Comparison of ENCODE assay signal across 21 mouse cellular contexts in genomic region chr4:96718503-96718902, GRCm38 (mm10). TPM values are rescaled to one million over a fixed set of nuclear protein-coding genes. Genes with fewer than 3 reads are reported as not detected.
A peak's percentile ranks its signal among the peaks of the same experiment; 100 is the strongest.
DNase-seq lines count a peak whose midpoint lies in the region; ATAC-seq and TF ChIP-seq lines count a peak whose summit lies in the region.
"Had no signal": no experiment of that assay in that cellular context is flagged by ENCODE, and none has a peak within 500 bp of the region (broad histone marks: within the 10 kb centered on the region; RNA-seq: fewer than 3 reads in every experiment).

No protein-coding gene starts in this region.

- no peaks in the 10 kb centered on the region for H3K36me3 ChIP-seq in forebrain, embryonic 12.5 days (replicated peaks)
- H3K36me3 ChIP-seq in hindbrain, embryonic 12.5 days: no peaks in the 10 kb centered on the region
- no peaks in the 10 kb centered on the region for H3K36me3 ChIP-seq in midbrain, postnatal 0 days (ENCODE audit: insufficient read depth, low read length)
- H3K36me3 ChIP-seq in thymus, adult 2 months (ENCODE audit: control insufficient read depth, insufficient read depth, low read length): no peaks in the 10 kb centered on the region
- H3K36me3 ChIP-seq: embryonic facial prominence, embryonic 13.5 days; limb, embryonic 15.5 days had no signal

- no peaks in the 10 kb centered on the region for H3K27me3 ChIP-seq in forebrain, embryonic 12.5 days
- no peaks in the 10 kb centered on the region for H3K27me3 ChIP-seq in hindbrain, embryonic 12.5 days
- H3K27me3 ChIP-seq in midbrain, postnatal 0 days (ENCODE audit: insufficient read depth, low read length): no peaks in the 10 kb centered on the region
- no peaks in the 10 kb centered on the region for H3K27me3 ChIP-seq in thymus, adult 2 months (ENCODE audit: control insufficient read depth, insufficient read depth, low read length)
- H3K27me3 ChIP-seq: embryonic facial prominence, embryonic 13.5 days; limb, embryonic 15.5 days; Patski had no signal

- no peak for ATAC-seq in forebrain, embryonic 12.5 days (ENCODE audit: low FRiP score)
- no peak for ATAC-seq in hindbrain, embryonic 12.5 days (ENCODE audit: low FRiP score)
- no peak for ATAC-seq in midbrain, postnatal 0 days (ENCODE audit: low FRiP score)
- ATAC-seq: liver, postnatal 0 days had no signal

- no peak overlapping the region for H3K9ac ChIP-seq in forebrain, embryonic 12.5 days
- H3K9ac ChIP-seq in hindbrain, embryonic 12.5 days: no peak overlapping the region
- H3K9ac ChIP-seq in midbrain, postnatal 0 days (replicated peaks; ENCODE audit: low read length, poor library complexity, severe bottlenecking): no peak overlapping the region
- H3K9ac ChIP-seq: embryonic facial prominence, embryonic 13.5 days; limb, embryonic 15.5 days; liver, postnatal 0 days had no signal

- H3K9me3 ChIP-seq in forebrain, embryonic 12.5 days: no peaks in the 10 kb centered on the region
- no peaks in the 10 kb centered on the region for H3K9me3 ChIP-seq in hindbrain, embryonic 12.5 days (replicated peaks)
- no peaks in the 10 kb centered on the region for H3K9me3 ChIP-seq in midbrain, postnatal 0 days (ENCODE audit: low read length)
- H3K9me3 ChIP-seq: embryonic facial prominence, embryonic 13.5 days; limb, embryonic 15.5 days had no signal

- peaks cover 5% of the 10 kb centered on the region for H3K4me1 ChIP-seq in forebrain, embryonic 12.5 days
- peaks cover 6% of the 10 kb centered on the region; the same call in 1 of the 2 replicates for H3K4me1 ChIP-seq in hindbrain, embryonic 12.5 days
- no peaks in the 10 kb centered on the region for H3K4me1 ChIP-seq in midbrain, postnatal 0 days (ENCODE audit: insufficient read depth, low read length)
- H3K4me1 ChIP-seq in thymus, adult 2 months (replicated peaks; ENCODE audit: control insufficient read depth, insufficient read depth, low read length): no peaks in the 10 kb centered on the region
- H3K4me1 ChIP-seq: embryonic facial prominence, embryonic 13.5 days; limb, embryonic 15.5 days had no signal

- intact Hi-C loops in heart, postnatal 10 days (cut with DNase I): no loop called here

- no peak for TF ChIP-seq POLR2A in thymus, adult 2 months (IDR thresholded peaks at IDR 0.05; ENCODE audit: control insufficient read depth, extremely low read depth, insufficient read depth, low read length, poor library complexity)

- DNase-seq in heart, adult 11 months: peak; percentile 64
- no peak for DNase-seq in heart, postnatal 10 days
- DNase-seq in midbrain, postnatal 0 days (ENCODE audit: low spot score): peak; percentile 5
- DNase-seq in adrenal gland, postnatal 10 days: no peak
- no peak for DNase-seq in thymus, adult 2 months
- no peak for DNase-seq in right cerebral cortex, adult 2 months (ENCODE audit: low spot score in 2 of 2)
- DNase-seq: cerebellum, adult 11 months; kidney, adult 8-10 months; liver, postnatal 0 days; lung, postnatal 36 days; thymus, postnatal 4 days had no signal

- no peak overlapping the region for H3K4me2 ChIP-seq in forebrain, embryonic 12.5 days
- no peak overlapping the region for H3K4me2 ChIP-seq in hindbrain, embryonic 12.5 days (replicated peaks)
- no peak overlapping the region for H3K4me2 ChIP-seq in midbrain, postnatal 0 days (ENCODE audit: low read depth, low read length, poor library complexity, severe bottlenecking)
- H3K4me2 ChIP-seq: embryonic facial prominence, embryonic 13.5 days; limb, embryonic 15.5 days had no signal

- no peak for TF ChIP-seq CTCF in midbrain, postnatal 0 days (IDR thresholded peaks at IDR 0.05)
- no peak for TF ChIP-seq CTCF in thymus, adult 2 months (IDR thresholded peaks at IDR 0.05; ENCODE audit: borderline replicate concordance, control insufficient read depth, extremely low read depth, insufficient read depth, low read length, poor library complexity)

- peak overlapping the region; percentile 75 for H3K27ac ChIP-seq in forebrain, embryonic 12.5 days
- H3K27ac ChIP-seq in hindbrain, embryonic 12.5 days: peak overlapping the region; percentile 56
- peak overlapping the region; percentile 32; the same call in 1 of the 2 replicates for H3K27ac ChIP-seq in midbrain, postnatal 0 days (ENCODE audit: low read depth, low read length)
- H3K27ac ChIP-seq in thymus, adult 2 months (ENCODE audit: control insufficient read depth, insufficient read depth, low read length): no peak overlapping the region
- H3K27ac ChIP-seq: embryonic facial prominence, embryonic 13.5 days; limb, embryonic 15.5 days; stomach, postnatal 0 days had no signal

- no peak overlapping the region for H3K4me3 ChIP-seq in forebrain, embryonic 12.5 days (replicated peaks)
- H3K4me3 ChIP-seq in hindbrain, embryonic 12.5 days: no peak overlapping the region
- H3K4me3 ChIP-seq in midbrain, postnatal 0 days (ENCODE audit: low read depth, low read length): no peak overlapping the region
- H3K4me3 ChIP-seq in thymus, adult 2 months (ENCODE audit: control insufficient read depth, insufficient read depth, low read length): no peak overlapping the region
- H3K4me3 ChIP-seq: embryonic facial prominence, embryonic 13.5 days; limb, embryonic 15.5 days had no signal

RNA-seq across cellular contexts. Expression of gene Cyp2j5, which starts 54.5 kb away (rescaled TPM):
- not detected for total RNA-seq in heart, postnatal 10 days (2021)
- not detected in 2 replicates for polyA plus RNA-seq in forebrain, embryonic 12.5 days (2016; fragmentation: Nextera tagmentation; extraction: Ambion mirVana)
- polyA plus RNA-seq in hindbrain, embryonic 12.5 days (2016; fragmentation: Nextera tagmentation; extraction: Ambion mirVana): not detected in 2 replicates
- total RNA-seq in midbrain, postnatal 0 days (2014; rRNA removed): not detected in 2 replicates
- not detected in 2 replicates for polyA plus RNA-seq in midbrain, postnatal 0 days (2015; fragmentation: Nextera tagmentation; extraction: Ambion mirVana)
- 10 to 100 TPM in 1 of 2 experiments, 1 to 10 TPM in 1; 6.8 to 17.9 TPM for total RNA-seq in adrenal gland, postnatal 10 days (2021)
- 0.07 and 0.23 TPM in 2 replicates for polyA plus RNA-seq in thymus, adult 2 months (2012; rRNA removed)
- total RNA-seq: left cerebral cortex, postnatal 10 days; monocyte, adult 5-6 weeks had no signal
- polyA plus RNA-seq: embryonic facial prominence, embryonic 13.5 days; gonadal fat pad, adult 2 months; heart, embryonic 14.5 days; limb, embryonic 15.5 days had no signal

Comparison
In these comparisons a context has a peak if more than half of its experiments do, and no peak if none do; other contexts are left out.
1. DNase-seq: peak in heart, adult 11 months (single experiment) and midbrain, postnatal 0 days (single experiment); none in heart, postnatal 10 days (0 of 2), adrenal gland, postnatal 10 days (single experiment), thymus, adult 2 months (single experiment) and right cerebral cortex, adult 2 months (0 of 2).